Mouse (Mus musculus): ENCODE data around the gene Ttc29.

DNA sequence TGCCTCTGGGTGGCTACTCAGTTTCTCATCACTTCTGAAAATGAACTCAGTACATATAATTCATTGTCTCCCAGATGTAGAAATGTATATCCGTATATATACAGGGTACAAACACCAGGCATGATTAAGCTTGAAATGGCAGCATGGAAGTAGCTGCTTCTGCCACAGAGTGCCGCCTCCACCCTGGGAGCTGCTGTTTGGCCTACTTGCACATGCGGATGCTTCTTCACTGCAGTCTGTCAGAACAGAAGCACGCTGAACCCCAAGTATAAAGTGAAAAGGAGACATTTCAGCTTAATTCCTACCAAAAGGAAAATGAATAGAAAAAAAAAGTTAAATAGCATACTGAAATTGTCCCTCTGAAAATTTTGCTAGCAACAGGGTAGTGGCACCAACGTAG, 141.7 kb downstream of the Ttc29 start:
- TF ChIP-seq CTCF (IDR thresholded peaks at IDR 0.05; ENCODE audit: insufficient read depth, low read depth, low read length) (no peak), POLR2A (IDR thresholded peaks at IDR 0.05; ENCODE audit: insufficient read depth, low read depth, low read length) (no peak)
